Mouse (Mus musculus): ENCODE results near the gene Crebbp.

GRCm38 (mm10) chr16:4198004-4198403 lies 15.8 kb downstream of the Crebbp start:
- TF ChIP-seq CTCF (IDR thresholded peaks at IDR 0.05; ENCODE audit: control insufficient read depth, insufficient read depth, insufficient read length) (no peak), FOSL1 (IDR thresholded peaks at IDR 0.05; ENCODE audit: insufficient read depth, low read length, poor library complexity, severe bottlenecking) (no peak), MYOG (IDR thresholded peaks at IDR 0.05; ENCODE audit: control insufficient read depth, extremely low read depth, insufficient read length) (no peak), MAX (IDR thresholded peaks at IDR 0.05) (no peak), CEBPB (IDR thresholded peaks at IDR 0.05; ENCODE audit: low read depth) (no peak), MYOD1 (IDR thresholded peaks at IDR 0.05; ENCODE audit: control insufficient read depth, insufficient read length, low read depth) (no peak), USF1 (IDR thresholded peaks at IDR 0.05; ENCODE audit: low read depth) (no peak)
